Mouse (Mus musculus) embryonic fibroblast, embryonic 13.5 days (primary cell): Measurements from ENCODE around the gene Evpl. TPM values are rescaled to one million over a fixed set of nuclear protein-coding genes. Genes with fewer than 3 reads are reported as not detected.

Experiments used
- H3K27ac ChIP-seq: 2 replicates; pipeline ENCODE4 v1.5.1; 2012; ENCODE audit warnings: low read length, control low read depth, inconsistent platforms; ENCODE audit not compliant: insufficient read depth
- H3K4me1 ChIP-seq: 2 replicates; pipeline ENCODE4 v1.6.1; 2011; ENCODE audit warnings: low read length; ENCODE audit not compliant: control insufficient read depth, insufficient read depth
- H3K4me3 ChIP-seq: 2 replicates; pipeline ENCODE4 v1.5.1; 2011; ENCODE audit warnings: mild to moderate bottlenecking, control low read depth, low read length; ENCODE audit not compliant: insufficient read depth
- CTCF ChIP-seq: IDR thresholded peaks from 2 replicates; pipeline ENCODE4 v1.5.1; 2011; ENCODE audit warnings: mild to moderate bottlenecking, control low read depth, low read length, moderate library complexity, borderline replicate concordance; ENCODE audit not compliant: insufficient read depth
- POLR2A ChIP-seq: IDR thresholded peaks from 2 replicates; pipeline ENCODE4 v1.6.1; 2011; ENCODE audit warnings: low read depth, mild to moderate bottlenecking, control low read depth, low read length, moderate library complexity
- polyA plus RNA-seq: library from polyadenylated mRNA; stranded (reverse); fragments of >200 nt; gene quantifications from 2 replicates; pipeline ENCODE4 v1.2.4, GENCODE M21; 2011; ENCODE audit warnings: low read depth; ENCODE audit not compliant: missing spikeins, insufficient read length

Evpl gene
- polyA plus RNA-seq, 1 experiment, result 0.16 TPM

GRCm38 (mm10) chr11:116274045-116274666, 36.3 kb upstream of the Evpl start, which contains the start of gene Srp68:
Srp68 (minus strand) TSS chr11:116274217.
- peak within 1 kb of the TSS; percentile 99 for H3K4me3 ChIP-seq
- TF ChIP-seq POLR2A, result peak; percentile 95
- no peak for TF ChIP-seq CTCF
- peaks cover 7% of the 10 kb centered on the region; the same call in 1 of the 2 replicates for H3K4me1 ChIP-seq
- peak within 1 kb of the TSS; percentile 76 for H3K27ac ChIP-seq

- Histone ChIP-seq H3K27ac (peak overlapping the region; percentile 9; the same call in 1 of the 2 replicates), H3K4me1 (peaks cover 7% of the 10 kb centered on the region; the same call in 1 of the 2 replicates), H3K4me3 (peak overlapping the region; percentile 99)
- TF ChIP-seq CTCF (no peak), POLR2A (no peak)
Measured at GRCm38 (mm10) chr11:116273469-116274044, 35.7 kb upstream of the Evpl start.

DNA sequence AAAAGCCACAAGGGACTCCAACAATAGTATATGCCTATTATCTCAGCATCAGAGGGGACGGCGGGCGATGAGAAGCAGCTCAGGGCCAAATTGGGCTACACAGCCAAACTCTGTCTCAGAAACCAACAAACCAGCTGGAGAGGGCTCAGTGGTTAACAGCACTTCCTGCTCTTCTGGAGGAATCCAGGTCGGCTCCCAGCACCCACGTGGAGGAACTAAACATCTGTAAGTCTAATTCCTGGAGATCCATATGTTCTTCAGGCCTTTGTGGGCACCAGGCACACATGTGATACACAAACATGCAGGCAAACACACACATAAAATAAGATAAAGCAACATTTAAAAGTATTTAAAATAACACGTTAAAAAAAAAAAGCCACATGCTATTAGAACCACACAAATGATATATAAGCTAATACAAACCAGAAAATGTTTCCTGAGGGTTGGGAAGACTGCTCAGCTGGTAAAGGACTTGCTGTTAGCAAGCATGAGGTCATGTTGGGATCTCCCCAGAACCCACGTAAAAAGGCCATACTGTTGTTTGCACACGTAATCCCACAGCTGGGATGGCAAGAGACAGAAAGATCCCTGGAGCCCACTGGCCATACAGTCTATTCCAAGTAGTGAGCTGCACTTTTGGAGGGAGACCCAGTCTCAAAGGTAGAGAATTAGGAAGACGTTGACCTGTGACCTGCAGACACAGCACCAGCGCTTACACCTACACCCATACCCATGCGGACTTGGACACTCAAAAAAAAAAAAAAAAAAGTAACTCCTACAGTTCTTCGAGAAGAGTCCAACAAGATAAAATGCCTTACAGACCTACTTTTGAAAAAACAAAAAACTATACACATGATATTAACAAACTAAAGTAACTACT, 35.0 kb upstream of the Evpl start:
- no peak for TF ChIP-seq CTCF
- TF ChIP-seq POLR2A, result no peak
- H3K27ac ChIP-seq, result no peak overlapping the region
- H3K4me1 ChIP-seq, result peaks cover 7% of the 10 kb centered on the region; the same call in 1 of the 2 replicates
- H3K4me3 ChIP-seq, result peak overlapping the region; percentile 99

DNA sequence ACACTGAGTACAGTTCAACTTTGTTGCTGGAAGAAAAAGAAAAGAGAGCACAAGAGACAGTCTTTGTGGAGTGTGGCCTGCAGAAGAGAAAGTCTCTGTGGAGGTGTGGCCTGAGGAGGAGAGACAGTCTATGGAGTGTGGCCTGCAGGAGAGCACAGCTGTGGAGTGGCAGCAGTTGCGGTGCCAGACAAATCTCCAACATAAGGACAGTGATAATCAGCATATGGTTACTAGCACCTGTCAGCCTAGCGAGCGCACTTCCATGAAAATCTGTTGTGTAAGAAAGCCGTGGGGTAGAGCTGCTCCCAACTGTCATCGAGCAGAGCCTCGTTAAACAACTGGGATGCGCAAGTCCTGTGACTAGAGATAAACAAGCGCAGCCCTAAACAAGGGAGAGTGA, 31.7 kb upstream of the Evpl start:
- no peak overlapping the region for H3K4me3 ChIP-seq
- H3K27ac ChIP-seq, result no peak overlapping the region
- no peak for TF ChIP-seq CTCF
- TF ChIP-seq POLR2A, result no peak
- H3K4me1 ChIP-seq, result peaks cover 7% of the 10 kb centered on the region; the same call in 1 of the 2 replicates

DNA sequence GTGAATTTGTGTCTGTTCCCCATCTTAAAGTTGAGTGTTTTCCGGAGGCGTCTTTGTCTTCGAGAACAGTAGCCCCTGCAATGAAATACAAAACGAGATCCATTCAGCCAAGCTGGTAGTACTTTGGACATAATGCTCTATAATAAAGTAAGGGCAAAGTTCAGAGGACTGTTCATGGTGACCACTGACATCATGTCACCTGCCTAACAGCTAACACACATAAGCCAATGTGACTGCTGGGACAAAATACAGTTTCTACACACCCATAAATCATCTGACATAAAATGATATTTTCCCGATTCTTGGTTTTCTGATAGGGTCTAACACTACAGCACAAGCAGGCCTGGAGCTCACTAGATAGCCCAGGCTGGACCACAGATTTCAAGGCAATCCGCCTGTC, 30.4 kb upstream of the Evpl start:
- Histone ChIP-seq H3K4me3 (no peak overlapping the region), H3K27ac (no peak overlapping the region), H3K4me1 (peaks cover 7% of the 10 kb centered on the region; the same call in 1 of the 2 replicates)
- no peak for TF ChIP-seq CTCF
- no peak for TF ChIP-seq POLR2A

DNA sequence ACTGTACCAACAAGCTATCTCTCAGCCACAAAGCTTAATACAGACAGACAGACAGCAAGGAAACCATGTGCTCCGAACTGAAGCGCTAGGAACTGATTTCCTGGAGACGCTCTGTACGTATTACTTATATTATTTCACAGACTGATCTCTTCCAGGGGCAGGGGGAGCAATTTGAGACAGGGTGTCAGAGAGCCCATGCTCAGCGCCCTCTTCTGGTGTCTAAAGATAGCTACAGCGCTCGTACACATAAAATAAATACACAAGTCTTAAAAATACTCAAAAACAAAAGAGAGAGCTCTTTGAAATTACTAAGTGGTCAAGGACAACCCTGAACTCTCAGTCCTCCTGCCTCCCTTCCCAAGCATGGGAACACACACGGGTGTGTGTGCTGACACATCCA, 29.8 kb upstream of the Evpl start:
- H3K4me3 ChIP-seq, result no peak overlapping the region
- no peak for TF ChIP-seq CTCF
- TF ChIP-seq POLR2A, result no peak
- peaks cover 7% of the 10 kb centered on the region; the same call in 1 of the 2 replicates for H3K4me1 ChIP-seq
- H3K27ac ChIP-seq, result no peak overlapping the region

DNA sequence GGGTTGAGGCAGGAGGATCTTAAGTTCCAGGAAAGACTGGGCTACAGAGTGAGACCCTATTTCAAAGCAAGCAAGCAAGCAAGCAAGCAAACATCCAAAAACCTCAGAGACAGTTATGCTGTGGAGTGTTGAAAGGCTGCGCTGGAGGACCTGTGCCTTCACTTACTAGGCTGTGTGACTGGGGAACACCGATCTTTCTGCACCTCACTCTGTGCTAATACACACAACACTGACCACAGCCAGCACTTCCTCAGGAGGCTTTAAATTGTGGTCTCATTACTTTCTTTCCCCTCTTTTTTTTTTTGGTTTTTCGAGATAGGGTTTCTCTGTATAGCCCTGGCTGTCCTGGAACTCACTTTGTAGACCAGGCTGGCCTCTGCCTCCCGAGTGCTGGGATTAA, 28.0 kb upstream of the Evpl start:
- no peak for TF ChIP-seq CTCF
- TF ChIP-seq POLR2A, result no peak
- Histone ChIP-seq H3K4me3 (no peak overlapping the region), H3K4me1 (no peaks in the 10 kb centered on the region), H3K27ac (no peak overlapping the region)

- Histone ChIP-seq H3K4me1 (no peaks in the 10 kb centered on the region), H3K27ac (no peak overlapping the region), H3K4me3 (no peak overlapping the region)
- no peak for TF ChIP-seq CTCF
- no peak for TF ChIP-seq POLR2A
Measured at GRCm38 (mm10) chr11:116265352-116265751, 27.5 kb upstream of the Evpl start.

GRCm38 (mm10) chr11:116260259-116260658, 22.4 kb upstream of the Evpl start:
- Histone ChIP-seq H3K27ac (no peak overlapping the region), H3K4me1 (peaks cover 11% of the 10 kb centered on the region), H3K4me3 (no peak overlapping the region)
- TF ChIP-seq POLR2A (no peak), CTCF (no peak)

DNA sequence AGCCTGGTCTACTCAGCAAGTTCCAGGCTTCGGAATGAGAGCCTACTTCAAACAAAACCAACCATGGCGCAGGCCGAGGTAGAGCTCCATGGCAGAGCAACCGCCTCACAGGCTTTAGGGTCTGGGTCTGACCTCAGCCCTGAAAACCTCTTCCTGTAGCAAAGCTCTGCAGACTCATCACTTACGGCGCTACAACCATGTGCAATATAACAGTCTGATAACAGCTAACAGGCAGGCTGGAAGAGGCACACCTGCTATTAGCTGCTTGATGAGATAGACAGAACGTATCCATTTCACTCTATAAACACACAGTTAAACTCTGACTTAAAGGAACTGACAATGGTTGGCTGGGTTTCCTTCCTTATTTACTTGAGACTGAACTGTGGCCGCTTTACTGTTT, 21.6 kb upstream of the Evpl start:
- TF ChIP-seq CTCF (no peak), POLR2A (no peak)

More for the DNA sequence above, 21.6 kb upstream of the Evpl start:
- no peak overlapping the region for H3K27ac ChIP-seq
- peaks cover 17% of the 10 kb centered on the region for H3K4me1 ChIP-seq
- no peak overlapping the region for H3K4me3 ChIP-seq
